Mouse (Mus musculus): ENCODE measurements at regions not wholly inside any gene's neighbourhood (a gene's known extent, or its start where the extent isn't known, plus 50 kb on each side); places are given as distances from the start of the nearest gene placed in this dataset.
A peak's percentile ranks its signal among the peaks of the same experiment; 100 is the strongest.

GRCm38 (mm10) chr3:149498765-149499164 is 508.4 kb upstream of the Adgrl2 start:
- DNase-seq (ENCODE audit: low spot score in 2 of 2): no peak

DNA sequence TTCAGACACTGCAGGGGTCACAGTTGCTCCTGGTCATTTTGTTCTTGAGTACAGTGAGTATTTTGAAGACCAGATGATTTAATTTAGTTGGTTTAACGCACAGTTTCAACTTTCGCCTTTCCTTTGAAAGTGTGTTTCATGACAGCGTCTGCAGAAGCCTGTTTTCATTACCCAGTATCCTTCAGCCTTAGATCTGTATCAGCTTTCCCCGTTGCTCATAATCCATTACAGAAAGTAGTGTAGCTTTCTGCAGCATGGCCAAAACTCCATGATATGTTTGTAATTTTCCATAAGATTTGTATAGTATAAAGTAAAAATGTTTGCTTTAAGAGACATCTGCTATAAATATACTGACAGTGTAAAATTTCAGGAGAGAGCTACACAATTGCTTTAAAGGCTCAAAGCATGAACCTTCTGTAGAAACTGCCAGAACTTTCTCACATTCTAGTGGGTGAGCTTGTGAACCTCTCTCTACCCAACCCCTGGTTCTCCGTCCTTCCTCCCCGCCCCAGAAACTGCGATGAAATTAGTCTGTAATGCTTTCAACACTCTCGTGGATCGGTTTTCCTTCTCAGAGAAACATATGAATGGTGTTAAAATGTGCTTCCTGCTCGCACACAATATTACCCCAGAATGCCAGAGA is 506.6 kb upstream of the Adgrl2 start:
- DNase-seq (ENCODE audit: low spot score in 2 of 2): no peak

DNA sequence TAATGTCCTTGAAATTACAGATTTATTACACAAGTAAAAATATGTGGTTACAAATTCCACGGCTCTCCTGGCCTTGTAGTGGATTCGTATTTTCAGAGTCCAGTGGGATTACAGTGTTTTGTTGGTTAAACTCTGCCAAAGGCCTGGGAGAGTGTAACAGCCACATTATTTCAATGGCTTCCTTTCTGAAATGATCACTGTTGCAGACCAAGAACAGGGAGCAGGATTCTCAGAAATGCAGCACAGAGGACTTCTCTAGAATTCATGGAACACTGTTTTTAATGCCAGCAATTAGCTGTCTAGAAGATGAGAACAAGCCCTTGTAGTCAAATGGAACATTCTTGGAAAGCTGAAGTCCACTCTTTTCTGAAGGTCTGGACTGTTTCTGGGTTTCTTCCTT is 505.8 kb upstream of the Adgrl2 start:
- no peak for DNase-seq (ENCODE audit: low spot score in 2 of 2)

GRCm38 (mm10) chr3:149488147-149488546 is 497.8 kb upstream of the Adgrl2 start:
- DNase-seq (ENCODE audit: low spot score in 2 of 2): no peak

GRCm38 (mm10) chr3:149485406-149485805 is 495.1 kb upstream of the Adgrl2 start:
- DNase-seq (ENCODE audit: low spot score in 2 of 2): no peak

- DNase-seq (ENCODE audit: low spot score in 2 of 2): no peak
Measured at GRCm38 (mm10) chr3:149484319-149484718, 494.0 kb upstream of the Adgrl2 start.

DNA sequence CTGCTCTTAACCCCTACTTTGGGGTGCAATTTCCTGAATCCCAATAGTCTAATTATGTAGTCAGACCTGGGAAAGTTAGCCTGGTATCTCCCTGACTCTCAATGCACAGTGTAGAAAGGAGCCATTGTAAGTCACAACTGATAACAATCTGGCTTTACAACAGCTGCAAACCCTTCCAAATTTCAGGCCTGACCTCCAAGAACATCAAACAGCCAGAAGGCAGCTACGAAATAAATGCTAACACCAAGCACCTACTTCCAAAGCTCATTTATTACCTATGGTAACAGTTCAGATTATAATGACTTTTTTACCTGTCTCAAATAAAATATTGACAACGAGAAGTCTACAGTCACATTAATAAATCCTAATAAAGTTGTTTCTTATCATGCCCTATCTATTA is 485.8 kb upstream of the Adgrl2 start:
- no peak for DNase-seq (ENCODE audit: low spot score in 2 of 2)

GRCm38 (mm10) chr3:149466973-149467372 is 476.6 kb upstream of the Adgrl2 start:
- DNase-seq (ENCODE audit: low spot score in 2 of 2): no peak

- DNase-seq (ENCODE audit: low spot score in 2 of 2): no peak
Measured at GRCm38 (mm10) chr3:149464603-149465002, 474.2 kb upstream of the Adgrl2 start.

DNA sequence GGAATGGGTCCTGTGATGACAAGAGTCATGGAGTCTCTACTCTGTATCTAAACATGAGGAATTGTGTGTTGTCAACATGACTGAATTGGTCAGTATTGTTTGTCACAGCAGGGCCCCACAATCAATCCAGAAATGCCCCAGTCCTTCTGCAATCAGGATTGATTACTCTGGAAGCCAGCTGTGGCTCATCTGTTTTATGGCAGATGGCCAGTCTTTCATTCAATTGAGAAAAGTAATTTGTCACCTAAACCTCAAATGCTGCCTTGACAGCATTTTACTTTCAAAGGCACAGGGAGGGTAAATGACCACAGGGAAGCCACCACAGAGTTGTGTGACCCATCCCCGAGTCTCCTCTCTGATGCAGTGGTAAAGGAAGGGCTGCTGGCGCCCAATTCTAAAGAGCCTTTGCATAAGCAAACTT is 471.8 kb upstream of the Adgrl2 start:
- DNase-seq (ENCODE audit: low spot score in 2 of 2): no peak

DNA sequence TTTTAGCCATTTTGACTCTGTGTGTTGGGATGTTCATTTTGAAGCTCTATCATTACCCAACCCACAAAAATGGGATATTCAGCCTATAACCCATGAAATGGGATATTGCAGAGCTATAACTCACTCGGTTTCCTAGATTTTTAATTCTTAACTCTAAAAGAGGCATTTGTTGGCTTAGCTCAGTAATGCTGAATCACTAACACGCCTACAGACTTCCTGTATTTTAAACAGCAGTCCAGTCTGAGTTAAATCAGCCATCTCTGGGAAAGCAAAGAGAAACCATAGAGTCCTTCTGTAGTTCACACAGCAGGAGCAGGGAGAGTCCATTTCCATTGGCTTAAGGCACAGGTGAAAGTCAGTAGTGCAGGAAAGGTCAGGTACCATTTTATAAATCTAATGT is 471.3 kb upstream of the Adgrl2 start:
- no peak for DNase-seq (ENCODE audit: low spot score in 2 of 2)

- no peak for DNase-seq (ENCODE audit: low spot score in 2 of 2)
Measured at GRCm38 (mm10) chr3:149449376-149449775, 459.0 kb upstream of the Adgrl2 start.

GRCm38 (mm10) chr3:149445991-149446564 is 455.7 kb upstream of the Adgrl2 start:
- DNase-seq (ENCODE audit: low spot score in 2 of 2): no peak

- DNase-seq (ENCODE audit: low spot score in 2 of 2): no peak
Measured at GRCm38 (mm10) chr3:149444854-149445577, 454.7 kb upstream of the Adgrl2 start.

DNA sequence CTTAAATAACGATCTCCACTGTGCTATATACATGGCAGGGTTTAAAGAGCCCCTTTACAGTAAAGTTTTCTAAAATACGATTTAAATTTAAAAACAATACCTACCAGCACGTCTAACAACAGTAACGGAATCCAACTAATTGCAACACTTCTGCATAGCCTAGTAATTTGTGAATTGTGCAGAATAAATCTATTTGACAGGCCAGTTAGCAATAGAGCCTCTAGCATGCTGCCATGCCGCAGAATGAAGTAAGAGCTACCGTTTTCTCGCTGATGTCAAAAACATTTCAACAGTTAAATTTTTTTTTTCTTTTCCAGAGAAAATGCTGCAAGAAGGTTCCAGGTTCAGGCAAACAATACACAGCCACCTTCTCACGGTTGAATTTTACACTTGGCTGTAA is 454.0 kb upstream of the Adgrl2 start:
- no peak for DNase-seq (ENCODE audit: low spot score in 2 of 2)

DNA sequence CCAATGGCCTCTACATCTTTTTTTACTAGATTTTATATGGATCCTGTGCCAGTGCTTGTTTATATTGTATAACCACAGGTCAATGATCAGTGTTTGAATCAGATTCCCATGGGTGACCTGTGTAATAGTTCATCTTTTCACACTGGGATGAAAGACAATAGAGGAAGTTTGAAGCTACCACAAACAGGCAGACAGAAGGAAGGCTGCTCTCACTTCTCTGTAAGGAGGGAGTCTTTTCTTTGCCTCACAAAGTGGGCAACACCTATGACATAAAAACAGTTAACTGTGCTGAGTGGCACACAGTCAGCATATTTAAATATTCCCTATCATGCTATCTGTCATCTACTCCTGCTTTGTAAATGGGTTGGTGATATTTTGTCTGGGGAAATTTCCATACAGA is 450.9 kb upstream of the Adgrl2 start:
- no peak for DNase-seq (ENCODE audit: low spot score in 2 of 2)

- no peak for DNase-seq (ENCODE audit: low spot score in 2 of 2)
Measured at GRCm38 (mm10) chr3:149437763-149438162, 447.4 kb upstream of the Adgrl2 start.

DNA sequence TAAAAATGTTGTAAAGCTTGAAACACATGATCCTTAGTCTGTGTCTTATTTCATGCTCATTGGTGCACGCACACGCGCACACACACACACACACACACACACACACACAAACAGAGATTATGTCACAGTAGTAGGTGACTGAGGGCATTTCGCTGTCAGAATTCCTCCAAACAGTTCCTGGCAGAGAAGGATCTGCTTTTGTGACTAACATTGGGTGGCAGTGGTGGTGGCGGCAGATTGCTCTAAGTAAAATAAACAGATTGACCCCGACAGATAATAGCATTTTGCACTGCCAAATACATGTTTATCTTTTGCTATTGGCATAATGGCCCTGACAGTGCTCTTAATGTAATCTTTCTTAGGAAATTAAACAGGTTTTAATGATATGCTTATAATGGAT is 446.6 kb upstream of the Adgrl2 start:
- DNase-seq (ENCODE audit: low spot score in 2 of 2): no peak

GRCm38 (mm10) chr3:149436420-149436819 is 446.1 kb upstream of the Adgrl2 start:
- DNase-seq (ENCODE audit: low spot score in 2 of 2): peak in 1 of 2 experiments; percentile 20

DNA sequence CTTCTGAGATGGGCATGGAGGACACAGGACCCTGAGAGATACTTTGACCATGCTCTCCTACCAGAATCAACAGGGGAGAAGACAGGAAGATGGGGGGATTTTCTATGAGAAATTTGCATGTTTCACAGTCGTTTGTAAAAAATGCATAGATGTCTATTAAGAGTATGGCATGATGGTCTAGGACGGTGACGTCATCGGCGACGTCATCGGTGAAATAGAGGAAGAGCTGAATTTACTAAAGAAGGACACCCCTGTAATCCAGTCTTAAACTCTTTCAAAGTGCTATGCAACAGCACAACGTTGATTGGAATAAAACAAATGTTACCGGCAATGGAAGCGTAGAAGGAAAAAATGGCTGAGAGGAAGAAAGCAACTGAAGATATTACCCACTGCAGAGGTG is 441.4 kb upstream of the Adgrl2 start:
- DNase-seq (ENCODE audit: low spot score in 2 of 2): no peak

- no peak for DNase-seq (ENCODE audit: low spot score in 2 of 2)
Measured at GRCm38 (mm10) chr3:149426023-149426759, 435.8 kb upstream of the Adgrl2 start.

GRCm38 (mm10) chr3:149424306-149424705 is 434.0 kb upstream of the Adgrl2 start:
- no peak for DNase-seq (ENCODE audit: low spot score in 2 of 2)

- DNase-seq (ENCODE audit: low spot score in 2 of 2): no peak
Measured at GRCm38 (mm10) chr3:149423491-149423890, 433.1 kb upstream of the Adgrl2 start.
